7 mouse cellular contexts compared by ENCODE assay signal in genomic region chr5:110057637-110058408, GRCm38 (mm10). TPM values are rescaled to one million over a fixed set of nuclear protein-coding genes. Genes with fewer than 3 reads are reported as not detected.
DNase-seq lines count a peak whose midpoint lies in the region; ATAC-seq and TF ChIP-seq lines count a peak whose summit lies in the region.

No protein-coding gene starts in this region.

- WGBS in embryonic facial prominence, embryonic 12.5 days, result 3% methylated on average over 19 of the region's 19 CpGs
- 1% methylated on average over 19 of the region's 19 CpGs for WGBS in kidney, adult 2 months
- WGBS in limb, embryonic 12.5 days, result under 1% methylated on average over 19 of the region's 19 CpGs
- 2% methylated on average over 19 of the region's 19 CpGs for WGBS in midbrain, embryonic 15.5 days
- 2% methylated on average over 19 of the region's 19 CpGs for WGBS in spleen, adult 2 months

- ATAC-seq in embryonic facial prominence, embryonic 12.5 days (ENCODE audit: insufficient number of reproducible peaks, insufficient read depth, low FRiP score, low TSS enrichment), result peak; percentile 89
- ATAC-seq in limb, embryonic 12.5 days (ENCODE audit: insufficient number of reproducible peaks, insufficient read depth, low FRiP score, low TSS enrichment, low read depth), result peak; percentile 97
- ATAC-seq in midbrain, embryonic 15.5 days (replicated peaks), result peak; percentile 99

- TF ChIP-seq POLR2A in kidney, adult 2 months (IDR thresholded peaks at IDR 0.05; ENCODE audit: low read depth, low read length), result no peak
- TF ChIP-seq POLR2A in spleen, adult 2 months (IDR thresholded peaks at IDR 0.05; ENCODE audit: low read depth, low read length), result peak; percentile 58; the same call in 1 of the 2 replicates

- peak overlapping the region; percentile 36; the same call in 1 of the 2 replicates for H3K9ac ChIP-seq in embryonic facial prominence, embryonic 12.5 days
- H3K9ac ChIP-seq in limb, embryonic 12.5 days (replicated peaks), result peak overlapping the region; percentile 53
- peak overlapping the region; percentile 49 for H3K9ac ChIP-seq in midbrain, embryonic 15.5 days

- H3K9me3 ChIP-seq in embryonic facial prominence, embryonic 12.5 days, result no peaks in the 10 kb centered on the region
- H3K9me3 ChIP-seq in limb, embryonic 12.5 days, result peaks cover 18% of the 10 kb centered on the region; the same call in 1 of the 2 replicates
- H3K9me3 ChIP-seq in midbrain, embryonic 15.5 days, result no peaks in the 10 kb centered on the region

- H3K4me3 ChIP-seq in embryonic facial prominence, embryonic 12.5 days, result peak overlapping the region; percentile 52
- peak overlapping the region; percentile 78 for H3K4me3 ChIP-seq in kidney, adult 2 months (ENCODE audit: insufficient read depth, low read depth, low read length)
- peak overlapping the region; percentile 59 for H3K4me3 ChIP-seq in limb, embryonic 12.5 days (replicated peaks)
- H3K4me3 ChIP-seq in midbrain, embryonic 15.5 days, result peak overlapping the region; percentile 50
- peak overlapping the region; percentile 84 for H3K4me3 ChIP-seq in spleen, adult 2 months (ENCODE audit: extremely low read depth, insufficient read depth, insufficient read length)

- H3K4me1 ChIP-seq in embryonic facial prominence, embryonic 12.5 days, result no peaks in the 10 kb centered on the region
- no peaks in the 10 kb centered on the region for H3K4me1 ChIP-seq in kidney, adult 2 months (ENCODE audit: control insufficient read depth, insufficient read depth, low read length)
- no peaks in the 10 kb centered on the region for H3K4me1 ChIP-seq in limb, embryonic 12.5 days (replicated peaks)
- no peaks in the 10 kb centered on the region for H3K4me1 ChIP-seq in midbrain, embryonic 15.5 days
- no peaks in the 10 kb centered on the region for H3K4me1 ChIP-seq in spleen, adult 2 months (ENCODE audit: control insufficient read depth, insufficient read depth, insufficient read length)

- H3K4me2 ChIP-seq in embryonic facial prominence, embryonic 12.5 days (replicated peaks), result peak overlapping the region; percentile 52
- peak overlapping the region; percentile 58 for H3K4me2 ChIP-seq in limb, embryonic 12.5 days
- H3K4me2 ChIP-seq in midbrain, embryonic 15.5 days, result peak overlapping the region; percentile 52

- TF ChIP-seq CTCF in kidney, adult 2 months (conservative IDR thresholded peaks at IDR 0.05; ENCODE audit: insufficient read depth, insufficient read length, low read depth, low read length), result no peak
- TF ChIP-seq CTCF in spleen, adult 2 months (IDR thresholded peaks at IDR 0.05; ENCODE audit: extremely low read depth, insufficient read depth, insufficient read length, insufficient replicate concordance), result no peak

- no peak overlapping the region for H3K27ac ChIP-seq in embryonic facial prominence, embryonic 12.5 days
- H3K27ac ChIP-seq in kidney, adult 2 months (ENCODE audit: insufficient read depth, low read depth, low read length), result peak overlapping the region; percentile 72
- H3K27ac ChIP-seq in limb, embryonic 12.5 days, result no peak overlapping the region
- H3K27ac ChIP-seq in midbrain, embryonic 15.5 days, result peak overlapping the region; percentile 72
- H3K27ac ChIP-seq in spleen, adult 2 months (ENCODE audit: insufficient read depth, low read length), result peak overlapping the region; percentile 84

- peak; percentile 79 for DNase-seq in adrenal gland, postnatal 25 days
- DNase-seq in heart, adult 18-20 months, result peak; percentile 93
- peak; percentile 94 for DNase-seq in kidney, adult 2 months
- DNase-seq in spleen, adult 2 months (ENCODE audit: low read depth in 1 of 2, low spot score in 2 of 2), result peak; percentile 69 to 85

- no peaks in the 10 kb centered on the region for H3K36me3 ChIP-seq in embryonic facial prominence, embryonic 12.5 days
- no peaks in the 10 kb centered on the region for H3K36me3 ChIP-seq in kidney, adult 2 months (ENCODE audit: control insufficient read depth, insufficient read depth, low read length)
- H3K36me3 ChIP-seq in limb, embryonic 12.5 days, result no peaks in the 10 kb centered on the region
- H3K36me3 ChIP-seq in midbrain, embryonic 15.5 days (replicated peaks), result no peaks in the 10 kb centered on the region
- no peaks in the 10 kb centered on the region for H3K36me3 ChIP-seq in spleen, adult 2 months (ENCODE audit: control insufficient read depth, insufficient read depth, low read length)

- H3K27me3 ChIP-seq in embryonic facial prominence, embryonic 12.5 days, result no peaks in the 10 kb centered on the region
- no peaks in the 10 kb centered on the region for H3K27me3 ChIP-seq in kidney, adult 2 months (replicated peaks; ENCODE audit: control insufficient read depth, insufficient read depth, low read length)
- no peaks in the 10 kb centered on the region for H3K27me3 ChIP-seq in limb, embryonic 12.5 days
- H3K27me3 ChIP-seq in midbrain, embryonic 15.5 days (replicated peaks), result no peaks in the 10 kb centered on the region
- no peaks in the 10 kb centered on the region for H3K27me3 ChIP-seq in spleen, adult 2 months (ENCODE audit: control insufficient read depth, insufficient read depth, low read length)

RNA-seq across cellular contexts. Expression of gene Gm17655, which starts 14.5 kb away (rescaled TPM):
- 7.5 and 7.7 TPM in 2 replicates for total RNA-seq in adrenal gland, postnatal 25 days (2021)
- 2.9 and 3.2 TPM in 2 replicates for polyA plus RNA-seq in embryonic facial prominence, embryonic 12.5 days (2016; fragmentation: Nextera tagmentation; extraction: Ambion mirVana)
- 1 to 10 TPM; 1.9 to 3.6 TPM for total RNA-seq in heart, adult 18-20 months (2021)
- 0.07 and 0.67 TPM in 2 replicates for polyA plus RNA-seq in kidney, adult 2 months (2012; rRNA removed)
- 4.3 and 6.0 TPM in 2 replicates for polyA plus RNA-seq in limb, embryonic 12.5 days (2016; fragmentation: Nextera tagmentation; extraction: Ambion mirVana)
- polyA plus RNA-seq in midbrain, embryonic 15.5 days (2015; fragmentation: Nextera tagmentation; extraction: Ambion mirVana), result 3.2 and 4.4 TPM in 2 replicates
- polyA plus RNA-seq in spleen, adult 2 months (2012; rRNA removed), result 0.09 and 0.41 TPM in 2 replicates

RNA-seq across cellular contexts. Expression of gene Gm35315, which starts 36.4 kb away (rescaled TPM):
- 0.33 and 0.52 TPM in 2 replicates for total RNA-seq in adrenal gland, postnatal 25 days (2021)
- 1.2 and 1.5 TPM in 2 replicates for polyA plus RNA-seq in embryonic facial prominence, embryonic 12.5 days (2016; fragmentation: Nextera tagmentation; extraction: Ambion mirVana)
- not detected for total RNA-seq in heart, adult 18-20 months (2021)
- 0.04 and 0.11 TPM in 2 replicates for polyA plus RNA-seq in kidney, adult 2 months (2012; rRNA removed)
- 1.1 and 1.7 TPM in 2 replicates for polyA plus RNA-seq in limb, embryonic 12.5 days (2016; fragmentation: Nextera tagmentation; extraction: Ambion mirVana)
- 0.56 and 0.58 TPM in 2 replicates for polyA plus RNA-seq in midbrain, embryonic 15.5 days (2015; fragmentation: Nextera tagmentation; extraction: Ambion mirVana)
- 0.04 and 0.11 TPM in 2 replicates for polyA plus RNA-seq in spleen, adult 2 months (2012; rRNA removed)

RNA-seq across cellular contexts. Expression of gene Plcxd1, which starts 41.9 kb away (rescaled TPM):
- 0.15 and 0.29 TPM in 2 replicates for total RNA-seq in adrenal gland, postnatal 25 days (2021)
- 1.4 and 1.7 TPM in 2 replicates for polyA plus RNA-seq in embryonic facial prominence, embryonic 12.5 days (2016; fragmentation: Nextera tagmentation; extraction: Ambion mirVana)
- total RNA-seq in heart, adult 18-20 months (2021), result not detected
- 1.8 and 2.9 TPM in 2 replicates for polyA plus RNA-seq in kidney, adult 2 months (2012; rRNA removed)
- polyA plus RNA-seq in limb, embryonic 12.5 days (2016; fragmentation: Nextera tagmentation; extraction: Ambion mirVana), result 1.8 and 2.0 TPM in 2 replicates
- 7.0 and 7.5 TPM in 2 replicates for polyA plus RNA-seq in midbrain, embryonic 15.5 days (2015; fragmentation: Nextera tagmentation; extraction: Ambion mirVana)
- 0.67 and 1.2 TPM in 2 replicates for polyA plus RNA-seq in spleen, adult 2 months (2012; rRNA removed)

RNA-seq across cellular contexts. Expression of gene Gtpbp6, which starts 50.2 kb away (rescaled TPM):
- 72.3 and 75.1 TPM in 2 replicates for total RNA-seq in adrenal gland, postnatal 25 days (2021)
- polyA plus RNA-seq in embryonic facial prominence, embryonic 12.5 days (2016; fragmentation: Nextera tagmentation; extraction: Ambion mirVana), result 43.1 and 47.2 TPM in 2 replicates
- total RNA-seq in heart, adult 18-20 months (2021), result 10 to 100 TPM; 24.8 to 31.3 TPM
- 50.6 and 65.8 TPM in 2 replicates for polyA plus RNA-seq in kidney, adult 2 months (2012; rRNA removed)
- 41.7 and 42.5 TPM in 2 replicates for polyA plus RNA-seq in limb, embryonic 12.5 days (2016; fragmentation: Nextera tagmentation; extraction: Ambion mirVana)
- 67.0 and 67.3 TPM in 2 replicates for polyA plus RNA-seq in midbrain, embryonic 15.5 days (2015; fragmentation: Nextera tagmentation; extraction: Ambion mirVana)
- polyA plus RNA-seq in spleen, adult 2 months (2012; rRNA removed), result 156 and 207 TPM in 2 replicates

RNA-seq across cellular contexts. Expression of gene Zfp605, which starts 52.1 kb away (rescaled TPM):
- total RNA-seq in adrenal gland, postnatal 25 days (2021), result 5.7 and 7.1 TPM in 2 replicates
- 7.0 and 7.5 TPM in 2 replicates for polyA plus RNA-seq in embryonic facial prominence, embryonic 12.5 days (2016; fragmentation: Nextera tagmentation; extraction: Ambion mirVana)
- total RNA-seq in heart, adult 18-20 months (2021), result 1 to 10 TPM; 3.6 to 4.0 TPM
- 0.49 and 0.74 TPM in 2 replicates for polyA plus RNA-seq in kidney, adult 2 months (2012; rRNA removed)
- 5.0 and 5.1 TPM in 2 replicates for polyA plus RNA-seq in limb, embryonic 12.5 days (2016; fragmentation: Nextera tagmentation; extraction: Ambion mirVana)
- polyA plus RNA-seq in midbrain, embryonic 15.5 days (2015; fragmentation: Nextera tagmentation; extraction: Ambion mirVana), result 18.1 and 19.7 TPM in 2 replicates
- polyA plus RNA-seq in spleen, adult 2 months (2012; rRNA removed), result 0.32 and 0.46 TPM in 2 replicates

Comparison
In these comparisons a context has a peak if more than half of its experiments do, and no peak if none do; other contexts are left out.
1. H3K27ac ChIP-seq: peak in kidney, adult 2 months (single experiment), midbrain, embryonic 15.5 days (single experiment) and spleen, adult 2 months (single experiment); none in embryonic facial prominence, embryonic 12.5 days (single experiment) and limb, embryonic 12.5 days (single experiment).
2. Peak in every context shown above with its lines, with median percentiles within 50 percentile points of each other: DNase-seq, ATAC-seq, H3K4me2 ChIP-seq, H3K4me3 ChIP-seq and H3K9ac ChIP-seq.